Mouse (Mus musculus) adrenal gland (tissue): ENCODE measurements at regions not wholly inside any gene's neighbourhood (a gene's known extent, or its start where the extent isn't known, plus 50 kb on each side); places are given as distances from the start of the nearest gene placed in this dataset.

Experiments
- intact Hi-C: fragments of 180-260 bp; cut with DNase I; formaldehyde crosslinking; loops from one replicate; pipeline ENCODE4 v1.15.1; 2025

GRCm38 (mm10) chr9:90367745-90368144 lies 97.1 kb upstream of the Tbc1d2b start:
- intact Hi-C loops, result no loop called here

GRCm38 (mm10) chr9:90326531-90326930 lies 55.9 kb upstream of the Tbc1d2b start:
- intact Hi-C loops, result no loop called here
